Mouse (Mus musculus) testis, adult 2 months (tissue): Measurements from ENCODE around the gene Lamb3. TPM values are rescaled to one million over a fixed set of nuclear protein-coding genes. Genes with fewer than 3 reads are reported as not detected.

Experiments used
- H3K27ac ChIP-seq: fragments of 200-500 bp; 2 replicates; pipeline ENCODE4 v1.5.1; 2012; ENCODE audit warnings: low read depth, low read length; ENCODE audit not compliant: control insufficient read depth, insufficient read depth
- H3K27me3 ChIP-seq: fragments of 200-500 bp; 2 replicates; pipeline ENCODE4 v1.6.1; 2012; ENCODE audit warnings: mild to moderate bottlenecking, low read length, moderate library complexity; ENCODE audit not compliant: control insufficient read depth, insufficient read depth
- H3K36me3 ChIP-seq: fragments of 200-500 bp; 2 replicates; pipeline ENCODE4 v1.6.1; 2012; ENCODE audit warnings: mild to moderate bottlenecking, low read length; ENCODE audit not compliant: control insufficient read depth, insufficient read depth
- H3K4me1 ChIP-seq: fragments of 200-500 bp; 2 replicates; pipeline ENCODE4 v1.6.1; 2012; ENCODE audit warnings: low read length; ENCODE audit not compliant: control insufficient read depth, insufficient read depth
- H3K4me3 ChIP-seq: fragments of 200-500 bp; 2 replicates; pipeline ENCODE4 v1.5.1; 2012; ENCODE audit warnings: low read depth, mild to moderate bottlenecking, low read length, moderate library complexity, mixed read lengths; ENCODE audit not compliant: control insufficient read depth
- CTCF ChIP-seq: fragments of 200-500 bp; IDR thresholded peaks from 2 replicates; pipeline ENCODE4 v1.5.1; 2012; ENCODE audit warnings: low read depth, mild to moderate bottlenecking, inconsistent platforms, low read length, moderate library complexity; ENCODE audit not compliant: control insufficient read depth, insufficient read depth, insufficient replicate concordance
- POLR2A ChIP-seq: fragments of 200-500 bp; IDR thresholded peaks from 2 replicates; pipeline ENCODE4 v1.6.1; 2012; ENCODE audit warnings: low read depth, mild to moderate bottlenecking, inconsistent platforms, low read length, moderate library complexity; ENCODE audit not compliant: control insufficient read depth
- polyA plus RNA-seq: library from polyadenylated mRNA; depleted of rRNA; stranded (reverse); fragments of >200 nt; gene quantifications from 2 replicates; pipeline ENCODE4 v1.2.3, GENCODE M21; 2012

Gene Lamb3
- polyA plus RNA-seq, 1 experiment = 4.2 TPM

GRCm38 (mm10) chr1:193172991-193173809 lies 34.3 kb upstream of the Lamb3 start:
- Histone ChIP-seq H3K27ac (peak overlapping the region; percentile 75), H3K4me1 (peaks cover 11% of the 10 kb centered on the region), H3K27me3 (no peaks in the 10 kb centered on the region), H3K36me3 (no peaks in the 10 kb centered on the region), H3K4me3 (peak overlapping the region; percentile 78)
- TF ChIP-seq POLR2A (peak; percentile 87), CTCF (no peak)

- Histone ChIP-seq H3K27ac (peak overlapping the region; percentile 30), H3K4me3 (peak overlapping the region; percentile 78), H3K4me1 (peaks cover 11% of the 10 kb centered on the region), H3K27me3 (no peaks in the 10 kb centered on the region), H3K36me3 (no peaks in the 10 kb centered on the region)
- TF ChIP-seq POLR2A (no peak), CTCF (no peak)
Measured at GRCm38 (mm10) chr1:193173810-193174129, 33.7 kb upstream of the Lamb3 start.

- H3K4me3 ChIP-seq = peak overlapping the region; percentile 3; the same call in 1 of the 2 replicates
- TF ChIP-seq POLR2A (no peak), CTCF (no peak)
- no peaks in the 10 kb centered on the region for H3K27me3 ChIP-seq
- H3K27ac ChIP-seq = peak overlapping the region; percentile 44
- no peaks in the 10 kb centered on the region for H3K36me3 ChIP-seq
- H3K4me1 ChIP-seq = peaks cover 11% of the 10 kb centered on the region
Measured at GRCm38 (mm10) chr1:193174143-193174733, 33.3 kb upstream of the Lamb3 start.

GRCm38 (mm10) chr1:193181104-193181503 lies 26.4 kb upstream of the Lamb3 start:
- H3K4me1 ChIP-seq = no peaks in the 10 kb centered on the region
- H3K36me3 ChIP-seq = no peaks in the 10 kb centered on the region
- H3K27ac ChIP-seq = no peak overlapping the region
- no peaks in the 10 kb centered on the region for H3K27me3 ChIP-seq
- TF ChIP-seq POLR2A = no peak
- TF ChIP-seq CTCF = no peak
- H3K4me3 ChIP-seq = no peak overlapping the region

- Histone ChIP-seq H3K36me3 (no peaks in the 10 kb centered on the region), H3K4me3 (no peak overlapping the region), H3K27me3 (no peaks in the 10 kb centered on the region), H3K27ac (no peak overlapping the region), H3K4me1 (no peaks in the 10 kb centered on the region)
- TF ChIP-seq POLR2A (no peak), CTCF (no peak)
Measured at GRCm38 (mm10) chr1:193188257-193188656, 19.2 kb upstream of the Lamb3 start.

GRCm38 (mm10) chr1:193189151-193189621 lies 18.3 kb upstream of the Lamb3 start:
- H3K4me1 ChIP-seq = no peaks in the 10 kb centered on the region
- H3K36me3 ChIP-seq = no peaks in the 10 kb centered on the region
- H3K4me3 ChIP-seq = no peak overlapping the region
- H3K27ac ChIP-seq = no peak overlapping the region
- H3K27me3 ChIP-seq = no peaks in the 10 kb centered on the region
- no peak for TF ChIP-seq POLR2A

- Histone ChIP-seq H3K4me3 (no peak overlapping the region), H3K27ac (no peak overlapping the region), H3K4me1 (no peaks in the 10 kb centered on the region), H3K27me3 (no peaks in the 10 kb centered on the region), H3K36me3 (no peaks in the 10 kb centered on the region)
- TF ChIP-seq CTCF = no peak
- TF ChIP-seq POLR2A = no peak
Measured at GRCm38 (mm10) chr1:193189771-193190170, 17.7 kb upstream of the Lamb3 start.
